Mouse (Mus musculus): ENCODE results near the gene Olfr361. TPM values are rescaled to one million over a fixed set of nuclear protein-coding genes. Genes with fewer than 3 reads are reported as not detected.
"Not testable (repeated sequence)": the region's sequence is repeated elsewhere in the genome, so short reads cannot be mapped to it uniquely, and the experiment has no call there.

Olfr361 gene
- not detected in 2 replicates for polyA plus RNA-seq (2015; fragmentation: Nextera tagmentation; extraction: Ambion mirVana)

DNA sequence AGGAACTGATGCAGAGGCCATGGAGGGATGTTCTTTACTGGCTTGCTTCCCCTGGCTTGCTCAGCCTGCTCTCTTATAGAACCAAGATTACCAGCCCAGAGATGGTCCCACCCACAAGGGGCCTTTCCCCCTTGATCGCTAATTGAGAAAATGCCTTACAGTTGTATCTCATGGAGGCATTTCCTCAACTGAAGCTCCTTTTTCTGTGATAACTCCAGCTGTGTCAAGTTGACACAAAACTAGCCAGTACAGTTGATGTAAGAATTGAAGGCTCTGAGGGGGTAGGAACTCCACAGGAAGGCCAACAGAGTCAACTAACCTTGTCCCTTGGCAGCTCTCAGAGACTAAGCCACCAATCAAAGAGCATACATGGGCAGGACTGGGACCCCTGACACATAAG lies at the start of gene Olfr361:
TSS of gene Olfr361 (minus strand) at position 101 of the 400 bp plus-strand sequence.
- H3K4me2 ChIP-seq; H3K27me3 ChIP-seq; H3K36me3 ChIP-seq; H3K9me3 ChIP-seq; H3K4me3 ChIP-seq; H3K9ac ChIP-seq; H3K27ac ChIP-seq; ATAC-seq (ENCODE audit: insufficient number of reproducible peaks, low FRiP score, low TSS enrichment, low read depth); H3K4me1 ChIP-seq: not testable (repeated sequence)
- 83% methylated on average over 1 of the region's 1 CpGs for WGBS

DNA sequence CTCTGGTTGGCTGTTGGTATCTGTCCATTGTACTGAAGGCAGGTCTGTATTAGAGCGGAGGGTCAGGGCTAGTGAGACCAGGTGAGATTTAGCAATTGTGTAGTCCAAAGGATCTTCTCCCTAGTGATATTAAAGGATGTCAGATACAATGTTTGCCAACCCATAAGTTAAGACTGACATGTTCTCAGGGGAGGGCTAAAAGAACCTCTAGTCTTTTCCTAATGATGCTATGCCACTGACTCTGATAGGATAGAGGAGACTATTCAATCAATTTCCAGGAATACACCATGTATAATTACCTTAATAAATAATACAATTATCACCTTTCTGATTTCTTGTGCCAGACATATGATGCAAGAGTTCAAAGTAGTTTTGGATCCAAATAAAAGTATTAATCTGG lies 28.7 kb upstream of the Olfr361 start, which contains the start of gene Olfr362:
TSS of gene Olfr362 (minus strand) at position 101 of the 400 bp plus-strand sequence.
- 0 out of 2 replicates have a peak, but pooled peaks cover 3% of the 10 kb centered on the region for H3K9me3 ChIP-seq
- no peaks in the 10 kb centered on the region for H3K4me1 ChIP-seq
- H3K36me3 ChIP-seq, result no peaks in the 10 kb centered on the region
- 88% methylated on average over 1 of the region's 1 CpGs for WGBS
- ATAC-seq (ENCODE audit: insufficient number of reproducible peaks, low FRiP score, low TSS enrichment, low read depth), result no peak
- no peak within 1 kb of the TSS for H3K9ac ChIP-seq
- H3K27me3 ChIP-seq, result no peaks in the 10 kb centered on the region
- no peak within 1 kb of the TSS for H3K4me2 ChIP-seq
- H3K27ac ChIP-seq, result no peak within 1 kb of the TSS
- no peak within 1 kb of the TSS for H3K4me3 ChIP-seq

DNA sequence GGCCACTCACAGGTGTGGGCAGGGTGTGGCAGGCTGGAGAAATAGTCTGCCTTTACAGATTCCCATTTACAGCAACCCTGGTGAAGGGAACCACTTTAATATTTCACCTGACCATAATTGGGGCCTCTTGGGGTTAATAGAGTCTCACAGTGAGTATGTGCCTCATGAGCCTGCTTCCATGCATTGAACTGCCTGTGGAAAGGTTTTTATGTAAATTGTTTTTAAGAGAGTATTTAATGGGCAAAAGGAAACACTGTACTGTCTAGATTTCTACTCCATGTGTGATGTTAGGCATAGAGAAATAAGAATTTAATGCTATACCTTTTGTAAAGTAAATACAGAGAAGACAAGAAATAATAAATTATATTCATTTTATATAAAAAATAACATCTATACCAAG lies 23.6 kb downstream of the Olfr361 start, which contains the start of gene Olfr360:
TSS of gene Olfr360 (plus strand) at position 301 of the 400 bp plus-strand sequence.
- Histone ChIP-seq H3K36me3 (no peaks in the 10 kb centered on the region), H3K4me1 (no peaks in the 10 kb centered on the region), H3K4me3 (no peak within 1 kb of the TSS), H3K27ac (no peak within 1 kb of the TSS), H3K27me3 (no peaks in the 10 kb centered on the region), H3K4me2 (no peak within 1 kb of the TSS), H3K9ac (no peak within 1 kb of the TSS), H3K9me3 (peaks cover 3% of the 10 kb centered on the region; the same call in 1 of the 2 replicates)
- no peak for ATAC-seq (ENCODE audit: insufficient number of reproducible peaks, low FRiP score, low TSS enrichment, low read depth)

Other genes with a start within 250 kb of the Olfr361 start
- gene Olfr350, start 243.0 kb downstream of the Olfr361 start, polyA plus RNA-seq (2015; fragmentation: Nextera tagmentation; extraction: Ambion mirVana), result not detected in 2 replicates
- gene Olfr351, start 226.6 kb downstream of the Olfr361 start, polyA plus RNA-seq (2015; fragmentation: Nextera tagmentation; extraction: Ambion mirVana), result not detected in 2 replicates
- not detected in 2 replicates for gene Olfr352, start 220.8 kb downstream of the Olfr361 start, polyA plus RNA-seq (2015; fragmentation: Nextera tagmentation; extraction: Ambion mirVana)
- not detected in 2 replicates for gene Olfr353, start 196.4 kb downstream of the Olfr361 start, polyA plus RNA-seq (2015; fragmentation: Nextera tagmentation; extraction: Ambion mirVana)
- not detected in 2 replicates for gene Olfr354, start 183.6 kb downstream of the Olfr361 start, polyA plus RNA-seq (2015; fragmentation: Nextera tagmentation; extraction: Ambion mirVana)
- gene Olfr355, start 160.4 kb downstream of the Olfr361 start, polyA plus RNA-seq (2015; fragmentation: Nextera tagmentation; extraction: Ambion mirVana), result not detected in 2 replicates
- not detected in 2 replicates for gene Olfr356, start 152.2 kb downstream of the Olfr361 start, polyA plus RNA-seq (2015; fragmentation: Nextera tagmentation; extraction: Ambion mirVana)
- not detected in 2 replicates for gene Olfr357, start 95.5 kb downstream of the Olfr361 start, polyA plus RNA-seq (2015; fragmentation: Nextera tagmentation; extraction: Ambion mirVana)
- not detected in 2 replicates for gene Olfr358, start 80.0 kb downstream of the Olfr361 start, polyA plus RNA-seq (2015; fragmentation: Nextera tagmentation; extraction: Ambion mirVana)
- not detected in 2 replicates for gene Olfr360, start 23.5 kb downstream of the Olfr361 start, polyA plus RNA-seq (2015; fragmentation: Nextera tagmentation; extraction: Ambion mirVana)
- not detected in 2 replicates for gene Olfr362, start 28.6 kb upstream of the Olfr361 start, polyA plus RNA-seq (2015; fragmentation: Nextera tagmentation; extraction: Ambion mirVana)
- not detected in 2 replicates for gene Olfr364-ps1, start 50.0 kb upstream of the Olfr361 start, polyA plus RNA-seq (2015; fragmentation: Nextera tagmentation; extraction: Ambion mirVana)
- gene Olfr365, start 98.9 kb upstream of the Olfr361 start, polyA plus RNA-seq (2015; fragmentation: Nextera tagmentation; extraction: Ambion mirVana), result not detected in 2 replicates
- not detected in 2 replicates for gene Olfr366, start 122.3 kb upstream of the Olfr361 start, polyA plus RNA-seq (2015; fragmentation: Nextera tagmentation; extraction: Ambion mirVana)
- not detected in 2 replicates for gene Olfr368, start 237.2 kb upstream of the Olfr361 start, polyA plus RNA-seq (2015; fragmentation: Nextera tagmentation; extraction: Ambion mirVana)

Measured in limb, embryonic 15.5 days (tissue).